Mouse (Mus musculus): ENCODE data around the gene Serpina6. TPM values are rescaled to one million over a fixed set of nuclear protein-coding genes. Genes with fewer than 3 reads are reported as not detected.
A peak's percentile ranks its signal among the peaks of the same experiment; 100 is the strongest.

Serpina6 gene
- total RNA-seq, 2 experiments from 2014 or later = not detected

- intact Hi-C loops (cut with DNase I) = no loop called here
- no peak for DNase-seq (ENCODE audit: low spot score in 2 of 2)
These were observed 2.2 kb upstream of the Serpina6 start for GRCm38 (mm10) chr12:103659171-103659570.

- DNase-seq (ENCODE audit: low spot score in 2 of 2) = no peak
- intact Hi-C loops (cut with DNase I) = no loop called here
These were observed 979 bp upstream of the Serpina6 start for GRCm38 (mm10) chr12:103657991-103658390.

- DNase-seq (ENCODE audit: low spot score in 2 of 2) = no peak
- intact Hi-C loops (cut with DNase I) = no loop called here
These were observed 1.6 kb downstream of the Serpina6 start for GRCm38 (mm10) chr12:103655123-103656044.

GRCm38 (mm10) chr12:103653836-103654235 lies 3.2 kb downstream of the Serpina6 start:
- DNase-seq (ENCODE audit: low spot score in 2 of 2) = no peak
- intact Hi-C loops (cut with DNase I) = no loop called here

- DNase-seq (ENCODE audit: low spot score in 2 of 2) = no peak
- intact Hi-C loops (cut with DNase I) = no loop called here
These were observed 10.7 kb downstream of the Serpina6 start for GRCm38 (mm10) chr12:103646314-103646713.

DNA sequence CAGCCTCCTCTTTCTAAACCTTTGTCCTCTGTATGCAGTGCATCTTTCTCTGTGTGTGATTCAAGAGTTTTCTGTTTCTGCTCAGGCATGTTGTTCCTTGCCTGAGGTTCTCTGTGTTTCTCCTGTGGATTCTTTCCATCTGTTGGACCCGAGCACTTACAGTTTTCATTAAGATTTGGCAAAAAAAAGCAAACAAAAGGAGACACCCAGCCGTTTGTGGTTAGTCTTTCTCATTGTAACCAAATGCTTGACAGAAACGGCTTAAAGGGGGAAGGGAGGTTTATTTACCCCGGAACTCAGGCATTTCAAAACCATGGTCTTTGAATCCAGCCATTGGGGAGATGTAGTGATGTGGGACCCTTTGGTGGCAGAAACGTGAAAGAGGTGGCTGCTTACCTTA lies 12.4 kb downstream of the Serpina6 start:
- DNase-seq (ENCODE audit: low spot score in 2 of 2) = no peak
- intact Hi-C loops (cut with DNase I) = no loop called here

DNA sequence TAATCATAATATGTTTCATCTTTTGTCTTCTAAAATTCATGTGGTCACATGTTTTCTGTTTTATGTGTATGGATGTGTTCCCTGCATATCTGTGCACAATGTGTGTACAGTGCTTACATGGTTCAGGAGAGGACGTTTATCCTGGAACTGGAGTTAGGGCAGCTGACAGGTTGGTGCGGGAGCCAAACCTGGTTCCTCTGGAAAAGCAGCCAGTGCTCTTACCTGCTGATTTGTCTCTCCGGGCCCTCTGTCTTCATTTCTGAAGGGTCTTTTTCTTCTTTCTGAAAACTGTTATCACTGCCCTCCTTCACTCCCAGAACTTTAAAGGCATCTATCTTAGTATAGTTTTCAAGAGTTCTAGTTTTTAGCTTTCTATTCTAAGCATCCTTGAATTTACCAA lies 13.2 kb downstream of the Serpina6 start:
- intact Hi-C loops (cut with DNase I) = loop anchor here (2.0 kb wide), 2 partner anchors 145 to 217 kb away; no protein-coding TSS in a partner anchor
- no peak for DNase-seq (ENCODE audit: low spot score in 2 of 2)

GRCm38 (mm10) chr12:103643336-103643735 lies 13.7 kb downstream of the Serpina6 start:
- DNase-seq (ENCODE audit: low spot score in 2 of 2) = peak; percentile 86 to 91
- intact Hi-C loops (cut with DNase I) = loop anchor here (2.0 kb wide), 2 partner anchors 145 to 217 kb away; no protein-coding TSS in a partner anchor

- DNase-seq (ENCODE audit: low spot score in 2 of 2) = no peak
- intact Hi-C loops (cut with DNase I) = no loop called here
These were observed 21.2 kb downstream of the Serpina6 start for GRCm38 (mm10) chr12:103635846-103636245.

DNA sequence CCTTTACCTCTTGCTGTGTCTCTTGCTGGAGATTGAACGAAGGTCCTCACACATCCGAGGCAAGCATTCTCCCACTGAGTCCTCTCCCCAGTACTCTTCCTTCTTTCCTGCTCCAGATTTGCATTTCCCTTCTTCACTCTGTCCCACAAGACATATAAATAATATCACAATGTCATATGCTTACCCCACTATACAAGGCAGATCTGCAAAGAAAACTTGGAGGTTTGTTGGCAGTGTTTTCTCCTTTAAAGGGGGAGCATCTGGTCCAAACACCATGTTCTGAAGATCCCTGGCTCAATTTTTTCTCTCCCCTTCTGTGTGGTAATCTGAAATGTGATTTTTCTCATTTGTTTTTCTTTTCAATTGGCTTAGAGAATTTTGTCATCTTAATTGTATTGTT lies 22.6 kb downstream of the Serpina6 start:
- intact Hi-C loops (cut with DNase I) = no loop called here
- no peak for DNase-seq (ENCODE audit: low spot score in 2 of 2)

- DNase-seq (ENCODE audit: low spot score in 2 of 2) = no peak
- intact Hi-C loops (cut with DNase I) = no loop called here
These were observed 25.8 kb downstream of the Serpina6 start, which contains the start of gene Serpina10 for GRCm38 (mm10) chr12:103631203-103631612. Gene Serpina10 (minus strand): TSS chr12:103631444.

- intact Hi-C loops (cut with DNase I) = no loop called here
- no peak for DNase-seq (ENCODE audit: low spot score in 2 of 2)
These were observed 40.2 kb downstream of the Serpina6 start for GRCm38 (mm10) chr12:103616860-103617261.

DNA sequence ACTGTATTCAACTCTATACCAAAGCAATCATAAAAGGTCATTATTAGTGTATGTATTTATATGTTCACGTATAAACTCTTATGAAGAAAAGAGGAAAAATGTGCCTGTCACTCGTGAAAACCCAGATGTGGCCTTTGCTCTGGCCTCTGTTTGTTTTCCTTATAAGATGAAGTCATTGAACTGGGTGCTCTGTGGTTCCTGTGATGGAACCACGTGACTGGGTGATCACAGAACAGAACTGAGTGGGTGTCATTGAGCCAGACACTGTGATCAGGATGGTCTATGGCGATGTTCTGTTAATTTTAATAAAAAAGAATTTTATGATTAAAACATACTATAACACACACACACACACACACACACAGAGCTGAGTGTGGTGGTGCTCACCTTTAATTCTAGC lies 41.3 kb downstream of the Serpina6 start:
- intact Hi-C loops (cut with DNase I) = no loop called here
- DNase-seq (ENCODE audit: low spot score in 2 of 2) = no peak

GRCm38 (mm10) chr12:103615141-103615540 lies 41.9 kb downstream of the Serpina6 start:
- intact Hi-C loops (cut with DNase I) = no loop called here
- no peak for DNase-seq (ENCODE audit: low spot score in 2 of 2)

GRCm38 (mm10) chr12:103601839-103602238 lies 55.2 kb downstream of the Serpina6 start:
- no peak for DNase-seq (ENCODE audit: low spot score in 2 of 2)
- intact Hi-C loops (cut with DNase I) = no loop called here

DNA sequence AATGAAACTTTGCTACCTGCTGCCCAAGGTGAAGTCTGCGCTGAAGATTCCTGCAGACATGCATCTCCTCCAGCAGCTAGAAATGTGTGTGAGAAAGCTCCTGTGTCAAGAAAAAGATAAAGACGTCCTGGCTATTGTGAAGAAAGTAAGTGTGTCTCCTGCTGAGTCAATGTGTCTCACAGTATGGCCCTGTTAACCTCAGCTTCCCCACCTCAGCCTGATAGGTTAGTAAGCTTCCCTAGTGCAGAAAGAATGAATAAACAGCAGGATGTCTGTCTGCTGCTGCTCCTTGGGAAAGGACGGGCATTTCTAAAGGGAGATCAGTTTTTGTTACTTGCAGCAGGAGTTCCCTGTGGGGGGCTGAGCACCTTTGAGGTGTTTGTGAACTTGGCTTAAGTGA lies 56.6 kb downstream of the Serpina6 start:
- intact Hi-C loops (cut with DNase I) = no loop called here
- no peak for DNase-seq (ENCODE audit: low spot score in 2 of 2)

- DNase-seq (ENCODE audit: low spot score in 2 of 2) = no peak
- intact Hi-C loops (cut with DNase I) = no loop called here
These were observed 58.6 kb downstream of the Serpina6 start for GRCm38 (mm10) chr12:103598411-103598810.

Data from left cerebral cortex, postnatal 14 days (tissue).